Mouse (Mus musculus) liver, adult 2 months (tissue): Measurements from ENCODE around the gene Exoc7. TPM values are rescaled to one million over a fixed set of nuclear protein-coding genes. Genes with fewer than 3 reads are reported as not detected.

Experiments
- DNase-seq: peaks from one replicate; pipeline ENCODE4 v3.0.0-alpha.2; 2011; ENCODE audit warnings: low read depth, low spot score; ENCODE audit errors: extremely low read depth
- H3K27ac ChIP-seq: fragments of 200-500 bp; replicated peaks from 2 replicates; pipeline ENCODE4 v1.5.1; 2012; ENCODE audit warnings: low read depth, mild to moderate bottlenecking, control low read depth, inconsistent platforms, low read length; ENCODE audit not compliant: insufficient read depth
- H3K27me3 ChIP-seq: fragments of 200-500 bp; 2 replicates; pipeline ENCODE4 v1.6.1; 2012; ENCODE audit warnings: mild to moderate bottlenecking, moderate library complexity, low read length, inconsistent platforms; ENCODE audit not compliant: control insufficient read depth, insufficient read depth
- H3K36me3 ChIP-seq: fragments of 200-500 bp; 2 replicates; pipeline ENCODE4 v1.6.1; 2012; ENCODE audit warnings: low read length, inconsistent platforms; ENCODE audit not compliant: control insufficient read depth, insufficient read depth
- H3K4me1 ChIP-seq: fragments of 200-500 bp; 2 replicates; pipeline ENCODE4 v1.6.1; 2011; ENCODE audit warnings: low read length; ENCODE audit not compliant: control insufficient read depth, insufficient read depth
- H3K4me3 ChIP-seq: fragments of 200-500 bp; 2 replicates; pipeline ENCODE4 v1.5.1; 2011; ENCODE audit warnings: low read depth, mild to moderate bottlenecking, control low read depth, low read length, moderate library complexity; ENCODE audit not compliant: insufficient read depth
- H3K79me2 ChIP-seq: fragments of 200-500 bp; 2 replicates; pipeline ENCODE4 v1.6.1; 2012; ENCODE audit warnings: inconsistent platforms, mild to moderate bottlenecking, low read length, moderate library complexity; ENCODE audit not compliant: control insufficient read depth, insufficient read depth
- H3K9ac ChIP-seq: fragments of 200-500 bp; 2 replicates; pipeline ENCODE4 v1.6.1; 2012; ENCODE audit warnings: low read depth, mild to moderate bottlenecking, control low read depth, inconsistent platforms, low read length
- CTCF ChIP-seq: fragments of 200-500 bp; IDR thresholded peaks from 2 replicates; pipeline ENCODE4 v1.5.1; 2011; ENCODE audit warnings: low read depth, low read length, control low read depth
- POLR2A ChIP-seq: fragments of 200-500 bp; IDR thresholded peaks from 2 replicates; pipeline ENCODE4 v1.6.1; 2011; ENCODE audit warnings: low read length, control low read depth; ENCODE audit not compliant: insufficient read depth; ENCODE audit errors: extremely low read depth
- WGBS: fragments of 180-500 bp; shearing (Covaris S2); methylation state at CpG from one replicate; pipeline ENCODE4 v1.1.7; 2018; 5-methylcytosine and 5-hydroxymethylcytosine counted together
- polyA plus RNA-seq: library from polyadenylated mRNA; depleted of rRNA; stranded (reverse); fragments of >200 nt; gene quantifications from 2 replicates; pipeline ENCODE4 v1.2.3, GENCODE M21; 2012
- total RNA-seq: library from RNA; depleted of rRNA; stranded (reverse); fragments of >200 nt; gene quantifications from 2 replicates; pipeline ENCODE4 v1.2.3, GENCODE M21; 2014

The Exoc7 gene
- total and polyA plus RNA-seq, 2 experiments, result 15.9 to 19.5 TPM

DNA sequence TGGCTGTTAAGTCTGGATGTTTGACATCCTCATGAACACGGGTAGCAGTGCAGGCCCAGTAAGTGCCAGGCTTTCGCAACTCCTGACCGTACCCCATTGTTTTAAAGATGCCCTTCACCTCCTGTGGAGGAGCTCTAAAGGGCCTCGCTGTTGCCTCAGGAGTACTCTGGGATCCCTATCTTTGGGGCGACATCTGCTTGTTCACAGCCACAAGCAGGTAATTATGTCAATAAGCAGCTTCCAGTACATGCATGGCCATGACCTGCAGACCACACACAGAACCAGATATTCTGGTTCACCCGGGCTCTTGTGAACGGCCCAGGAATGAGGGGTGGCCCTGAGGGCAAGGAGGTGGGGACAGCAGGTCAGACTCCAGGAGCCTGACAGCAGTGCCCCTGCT is 46.8 kb downstream of the Exoc7 start:
- Histone ChIP-seq H3K4me3 (no peak overlapping the region), H3K27me3 (no peaks in the 10 kb centered on the region), H3K79me2 (no peaks in the 10 kb centered on the region; the same call in 1 of the 2 replicates), H3K27ac (no peak overlapping the region), H3K36me3 (peaks cover 52% of the 10 kb centered on the region), H3K9ac (no peak overlapping the region), H3K4me1 (no peaks in the 10 kb centered on the region)
- whole genome bisulfite sequencing, result 83% methylated on average over 7 of the region's 7 CpGs
- no peak for DNase-seq
- TF ChIP-seq CTCF, result no peak
- TF ChIP-seq POLR2A, result no peak

DNA sequence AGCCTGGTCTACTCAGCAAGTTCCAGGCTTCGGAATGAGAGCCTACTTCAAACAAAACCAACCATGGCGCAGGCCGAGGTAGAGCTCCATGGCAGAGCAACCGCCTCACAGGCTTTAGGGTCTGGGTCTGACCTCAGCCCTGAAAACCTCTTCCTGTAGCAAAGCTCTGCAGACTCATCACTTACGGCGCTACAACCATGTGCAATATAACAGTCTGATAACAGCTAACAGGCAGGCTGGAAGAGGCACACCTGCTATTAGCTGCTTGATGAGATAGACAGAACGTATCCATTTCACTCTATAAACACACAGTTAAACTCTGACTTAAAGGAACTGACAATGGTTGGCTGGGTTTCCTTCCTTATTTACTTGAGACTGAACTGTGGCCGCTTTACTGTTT is 47.6 kb downstream of the Exoc7 start:
- no peak overlapping the region for H3K4me3 ChIP-seq
- TF ChIP-seq POLR2A (no peak), CTCF (no peak)
- peaks cover 55% of the 10 kb centered on the region for H3K36me3 ChIP-seq
- no peaks in the 10 kb centered on the region for H3K4me1 ChIP-seq
- 91% methylated on average over 8 of the region's 8 CpGs for WGBS
- H3K9ac ChIP-seq, result no peak overlapping the region
- no peak overlapping the region for H3K27ac ChIP-seq
- DNase-seq, result no peak
- no peaks in the 10 kb centered on the region for H3K27me3 ChIP-seq
- H3K79me2 ChIP-seq, result no peaks in the 10 kb centered on the region; the same call in 1 of the 2 replicates

DNA sequence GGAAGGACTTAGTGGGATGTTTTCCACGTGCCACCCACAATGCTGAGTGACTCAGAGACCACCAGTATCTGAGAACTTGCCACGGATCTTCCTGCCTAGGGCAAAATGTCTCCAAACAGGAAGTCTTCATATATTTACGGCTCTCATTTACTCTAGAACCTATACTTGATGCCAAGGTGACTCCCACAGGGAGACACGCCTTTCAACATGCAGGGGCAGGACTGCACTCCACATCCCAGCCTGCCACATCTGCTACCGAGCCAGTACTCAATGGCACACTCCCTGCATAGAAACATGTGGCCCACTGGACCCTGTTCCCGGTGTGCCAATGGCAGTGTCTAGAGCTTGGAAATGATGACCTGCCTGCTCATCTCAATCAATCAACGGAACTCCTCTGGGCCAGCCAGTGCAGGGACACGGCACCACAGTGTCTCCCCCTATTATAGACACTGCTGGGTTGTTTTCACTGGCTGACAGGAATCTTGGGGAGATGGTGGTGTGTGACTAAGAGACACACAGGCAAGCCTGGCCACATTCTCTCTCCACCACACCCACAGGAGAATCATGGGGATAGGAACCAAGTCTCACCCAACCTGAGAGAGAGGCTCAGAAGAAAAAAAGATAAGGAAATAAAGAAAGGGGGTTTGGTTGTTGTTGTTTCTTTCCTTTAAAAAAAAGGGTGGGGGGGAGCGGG is 50.9 kb downstream of the Exoc7 start:
- Histone ChIP-seq H3K36me3 (peaks cover 46% of the 10 kb centered on the region; the same call in 1 of the 2 replicates), H3K4me3 (no peak overlapping the region), H3K9ac (no peak overlapping the region), H3K4me1 (no peaks in the 10 kb centered on the region), H3K27ac (no peak overlapping the region), H3K79me2 (no peaks in the 10 kb centered on the region; the same call in 1 of the 2 replicates), H3K27me3 (no peaks in the 10 kb centered on the region)
- TF ChIP-seq POLR2A (no peak), CTCF (no peak)
- no peak for DNase-seq
- WGBS, result 81% methylated on average over 9 of the region's 9 CpGs

DNA sequence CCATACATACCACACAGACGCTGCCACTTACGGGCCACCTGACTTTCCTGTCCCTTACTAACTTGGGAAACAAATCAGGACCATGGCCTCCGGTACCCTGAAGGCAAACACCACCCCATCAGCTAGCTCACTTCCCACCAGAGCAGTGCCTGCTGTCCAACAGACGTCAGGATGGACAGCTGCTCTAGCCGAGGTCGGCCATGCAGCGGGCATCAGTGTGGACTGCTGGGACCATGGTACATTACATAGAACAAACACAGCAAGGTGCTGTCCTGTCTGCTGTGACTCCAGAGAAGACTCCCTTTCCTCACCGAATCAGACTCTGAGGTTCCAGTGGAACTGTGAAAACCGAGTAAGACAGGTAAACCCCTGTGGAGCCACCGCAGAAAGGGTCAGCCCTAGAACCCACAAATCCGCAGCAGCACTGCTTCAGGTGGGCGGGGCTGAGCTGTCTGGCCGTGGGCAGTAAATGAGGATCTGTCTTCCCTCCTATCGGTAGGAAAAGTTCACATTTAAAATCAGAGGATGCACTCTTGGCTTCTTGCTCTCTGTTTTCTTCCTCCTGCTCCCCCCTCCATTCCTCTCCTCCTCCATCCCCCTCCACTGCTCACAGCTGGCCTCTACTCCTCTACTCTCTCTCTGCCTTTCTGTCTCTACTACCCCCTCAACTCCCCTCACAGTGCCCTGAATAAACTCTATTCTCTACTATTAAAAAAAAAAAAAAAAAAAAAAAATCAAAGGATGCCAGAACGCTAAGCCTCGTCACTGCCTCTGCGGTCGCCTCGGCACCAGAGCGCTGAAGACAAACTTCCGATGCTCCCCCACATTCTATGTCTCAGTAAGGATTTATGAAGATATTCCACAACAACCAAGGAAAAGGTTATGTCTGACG is 51.7 kb downstream of the Exoc7 start:
- peaks cover 46% of the 10 kb centered on the region; the same call in 1 of the 2 replicates for H3K36me3 ChIP-seq
- H3K79me2 ChIP-seq, result no peaks in the 10 kb centered on the region; the same call in 1 of the 2 replicates
- no peaks in the 10 kb centered on the region for H3K4me1 ChIP-seq
- no peak overlapping the region for H3K27ac ChIP-seq
- WGBS, result 81% methylated on average over 22 of the region's 22 CpGs
- H3K27me3 ChIP-seq, result no peaks in the 10 kb centered on the region
- no peak for TF ChIP-seq CTCF
- no peak for TF ChIP-seq POLR2A
- no peak overlapping the region for H3K9ac ChIP-seq
- DNase-seq, result no peak
- H3K4me3 ChIP-seq, result no peak overlapping the region

DNA sequence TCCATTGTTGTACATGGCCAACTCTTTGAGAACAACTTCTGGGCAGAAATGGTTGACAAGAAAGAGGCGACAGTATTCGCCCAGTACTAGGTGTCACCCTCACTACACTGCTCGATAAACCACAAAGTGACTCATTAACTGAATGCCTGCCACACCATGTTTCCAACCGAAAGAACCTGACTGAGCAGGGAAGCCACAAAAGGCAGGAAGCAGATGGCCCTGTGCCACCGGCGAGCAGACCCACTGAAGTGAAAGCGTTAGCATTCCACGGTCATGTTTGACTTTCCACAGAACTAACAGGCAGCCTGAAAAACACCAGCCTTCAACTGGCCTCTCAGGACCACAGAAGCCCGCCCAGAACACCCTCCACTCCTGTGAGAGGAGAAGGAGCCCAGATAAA is 52.4 kb downstream of the Exoc7 start:
- WGBS, result 61% methylated on average over 9 of the region's 9 CpGs
- TF ChIP-seq CTCF (no peak), POLR2A (no peak)
- Histone ChIP-seq H3K79me2 (no peaks in the 10 kb centered on the region; the same call in 1 of the 2 replicates), H3K9ac (no peak overlapping the region), H3K4me3 (no peak overlapping the region), H3K4me1 (no peaks in the 10 kb centered on the region), H3K27ac (no peak overlapping the region), H3K36me3 (peaks cover 43% of the 10 kb centered on the region; the same call in 1 of the 2 replicates), H3K27me3 (no peaks in the 10 kb centered on the region)
- no peak for DNase-seq
